Mouse (Mus musculus) myocyte (in vitro differentiated cells): ENCODE data around the gene Clec5a.

ENCODE experiments used
- CEBPB ChIP-seq: IDR thresholded peaks from 2 replicates; pipeline ENCODE4 v1.6.1; 2011; ENCODE audit warnings: mild to moderate bottlenecking, moderate library complexity; ENCODE audit not compliant: poor library complexity, insufficient read depth, severe bottlenecking
- E2F4 ChIP-seq: IDR thresholded peaks from one replicate; pipeline ENCODE4 v1.6.1; 2011; ENCODE audit warnings: mild to moderate bottlenecking, control low read depth, moderate library complexity; ENCODE audit not compliant: insufficient read depth
- MAX ChIP-seq: IDR thresholded peaks from one replicate; pipeline ENCODE4 v1.6.1; 2011; ENCODE audit warnings: low read depth, mild to moderate bottlenecking, control low read depth
- POLR2A ChIP-seq: IDR thresholded peaks from one replicate; pipeline ENCODE4 v1.6.1; 2011; ENCODE audit warnings: low read depth, mild to moderate bottlenecking, control low read depth, moderate library complexity; ENCODE audit not compliant: insufficient read length
- POLR2AphosphoS2 ChIP-seq: IDR thresholded peaks from one replicate; pipeline ENCODE4 v1.6.1; 2011; ENCODE audit warnings: low read depth, control low read depth; ENCODE audit not compliant: insufficient read length
- REST ChIP-seq: IDR thresholded peaks from one replicate; pipeline ENCODE4 v1.6.1; 2011; ENCODE audit warnings: mild to moderate bottlenecking, control low read depth, moderate library complexity; ENCODE audit not compliant: insufficient read depth, insufficient read length
- SRF ChIP-seq: IDR thresholded peaks from one replicate; pipeline ENCODE4 v1.6.1; 2011; ENCODE audit warnings: low read depth; ENCODE audit not compliant: control insufficient read depth, insufficient read length
- TCF12 ChIP-seq: IDR thresholded peaks from one replicate; pipeline ENCODE4 v1.6.1; 2011; ENCODE audit warnings: mild to moderate bottlenecking, control low read depth; ENCODE audit not compliant: poor library complexity, insufficient read depth, severe bottlenecking
- USF1 ChIP-seq: IDR thresholded peaks from one replicate; pipeline ENCODE4 v1.6.1; 2011; ENCODE audit warnings: low read depth, mild to moderate bottlenecking, control low read depth, moderate library complexity

- TF ChIP-seq POLR2A (no peak), MAX (no peak), SRF (no peak), USF1 (no peak), TCF12 (no peak), REST (no peak), CEBPB (no peak), POLR2AphosphoS2 (no peak), E2F4 (no peak)
Observed at GRCm38 (mm10) chr6:40634640-40635071, 49.0 kb upstream of the Clec5a start.
